Mouse (Mus musculus) hindbrain, embryonic 15.5 days (tissue): Measurements from ENCODE around the gene Ubl3. TPM values are rescaled to one million over a fixed set of nuclear protein-coding genes. Genes with fewer than 3 reads are reported as not detected.

Experiments
- ATAC-seq: fragments of 200-750 bp; cut with Nextera tagmentation; 2 replicates; pipeline ENCODE4 v1.8.0; 2017; ENCODE audit warnings: low read depth, moderate number of reproducible peaks, moderate TSS enrichment; ENCODE audit not compliant: low FRiP score
- H3K27ac ChIP-seq: fragments of 300-500 bp; sonication (generic); replicated peaks from 2 replicates; pipeline ENCODE4 v1.5.1; 2015; ENCODE audit warnings: mild to moderate bottlenecking, inconsistent platforms
- H3K27me3 ChIP-seq: fragments of 300-500 bp; sonication (generic); 2 replicates; pipeline ENCODE4 v1.6.1; 2015; ENCODE audit warnings: control low read depth, inconsistent platforms
- H3K36me3 ChIP-seq: fragments of 300-500 bp; sonication (generic); 2 replicates; pipeline ENCODE4 v1.6.1; 2015; ENCODE audit warnings: control low read depth, inconsistent platforms
- H3K4me1 ChIP-seq: fragments of 300-500 bp; sonication (generic); replicated peaks from 2 replicates; pipeline ENCODE4 v1.6.1; 2015; ENCODE audit warnings: control low read depth, inconsistent platforms
- H3K4me2 ChIP-seq: fragments of 300-500 bp; sonication (generic); 2 replicates; pipeline ENCODE4 v1.6.1; 2015; ENCODE audit warnings: moderate library complexity, mild to moderate bottlenecking, inconsistent platforms
- H3K4me3 ChIP-seq: fragments of 300-500 bp; sonication (generic); 2 replicates; pipeline ENCODE4 v1.5.1; 2015; ENCODE audit warnings: mild to moderate bottlenecking, inconsistent platforms
- H3K9ac ChIP-seq: fragments of 300-500 bp; sonication (generic); 2 replicates; pipeline ENCODE4 v1.6.1; 2015; ENCODE audit warnings: inconsistent platforms
- H3K9me3 ChIP-seq: fragments of 300-500 bp; sonication (generic); 2 replicates; pipeline ENCODE4 v1.6.1; 2016; ENCODE audit warnings: control low read depth, inconsistent platforms
- WGBS: fragments of 180-500 bp; shearing (Covaris S2); methylation state at CpG from one replicate; pipeline ENCODE4 v1.1.7; 2015; 5-methylcytosine and 5-hydroxymethylcytosine counted together
- polyA plus RNA-seq: library from polyadenylated mRNA; unstranded; fragments of >200 nt; fragmentation: Nextera tagmentation; extraction: Ambion mirVana; gene quantifications from 2 replicates; pipeline ENCODE4 v1.2.1, GENCODE M21; 2015

Gene Ubl3
- polyA plus RNA-seq, 1 experiment from 2014 or later: 101 TPM

- 88% methylated on average over 6 of the region's 6 CpGs for WGBS
- H3K9me3 ChIP-seq: no peaks in the 10 kb centered on the region
- H3K4me1 ChIP-seq: 0 out of 2 replicates have a peak, but pooled peaks cover 3% of the 10 kb centered on the region
- no peaks in the 10 kb centered on the region for H3K36me3 ChIP-seq
- no peak for ATAC-seq
- no peak overlapping the region for H3K27ac ChIP-seq
- H3K4me2 ChIP-seq: no peak overlapping the region
- H3K27me3 ChIP-seq: no peaks in the 10 kb centered on the region
- no peak overlapping the region for H3K4me3 ChIP-seq
- no peak overlapping the region for H3K9ac ChIP-seq
Observed at GRCm38 (mm10) chr5:148463783-148464294, 88.8 kb downstream of the Ubl3 start.

Other genes starting within 250 kb of the Ubl3 start
- gene Slc7a1, start 152.9 kb downstream of the Ubl3 start, polyA plus RNA-seq: 45.9 and 48.5 TPM in 2 replicates